Comparison of ENCODE assay signal across 14 mouse cellular contexts in genomic region chr5:122133050-122133389, GRCm38 (mm10). TPM values are rescaled to one million over a fixed set of nuclear protein-coding genes. Genes with fewer than 3 reads are reported as not detected.
"Had no signal": no experiment of that assay in that cellular context is flagged by ENCODE, and none has a peak within 500 bp of the region (broad histone marks: within the 10 kb centered on the region; RNA-seq: fewer than 3 reads in every experiment).

No protein-coding gene starts in this region.

- H3K4me3 ChIP-seq: left cerebral cortex, adult 2 months had no signal

- ATAC-seq: midbrain, embryonic 16.5 days had no signal

- H3K27ac ChIP-seq: kidney, postnatal 0 days; left cerebral cortex, adult 2 months; limb, embryonic 10.5 days; macrophage; midbrain, embryonic 12.5 days had no signal

- H3K9me3 ChIP-seq: limb, embryonic 10.5 days; megakaryocyte, embryonic 14.5 days; midbrain, embryonic 12.5 days had no signal

- H3K9ac ChIP-seq: midbrain, embryonic 12.5 days had no signal

- DNase-seq: kidney, adult 11 months; kidney, adult 9 months; kidney, postnatal 36 days; lung, adult 2 months; right cerebral cortex, postnatal 14 days had no signal

- H3K36me3 ChIP-seq: limb, embryonic 10.5 days; midbrain, embryonic 12.5 days had no signal

RNA-seq across cellular contexts. Expression of gene Ccdc63, which starts 7.6 kb away (rescaled TPM):
- polyA plus RNA-seq: intestine, embryonic 14.5 days; kidney, postnatal 0 days; limb, embryonic 10.5 days; midbrain, embryonic 12.5 days; stomach, embryonic 16.5 days had no signal

RNA-seq across cellular contexts. Expression of gene Myl2, which starts 32.3 kb away (rescaled TPM):
- polyA plus RNA-seq: intestine, embryonic 14.5 days; macrophage had no signal
